ENCODE assay signal across 17 mouse cellular contexts in the genomic region with DNA sequence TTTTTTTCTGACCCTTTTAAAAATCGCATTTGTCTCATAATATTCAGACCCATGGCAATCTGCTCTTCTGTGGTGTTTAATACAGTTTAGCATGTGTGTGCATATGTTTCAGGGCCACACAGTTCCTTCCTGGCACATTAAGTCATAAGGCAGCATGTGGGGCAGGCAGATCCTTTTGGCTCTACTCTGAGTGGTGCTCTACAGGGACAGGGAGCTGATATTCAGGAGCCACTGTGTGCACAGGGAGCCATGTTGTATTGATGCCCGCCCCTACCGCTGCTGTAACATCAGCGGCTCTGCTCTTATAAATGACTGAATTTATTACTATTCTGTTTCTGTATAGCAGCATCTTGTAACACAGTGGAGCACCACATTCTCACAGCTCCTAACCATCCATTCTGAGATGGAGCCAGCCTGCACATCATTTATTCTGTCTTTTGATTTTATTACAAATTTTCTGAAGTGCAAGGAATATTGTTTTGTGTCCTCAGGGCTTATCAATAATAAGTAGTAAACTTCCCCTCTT.
DNase-seq lines count a peak whose midpoint lies in the region; ATAC-seq lines count a peak whose summit lies in the region.
"Had no signal": no experiment of that assay in that cellular context is flagged by ENCODE, and none has a peak within 500 bp of the region (broad histone marks: within the 10 kb centered on the region; RNA-seq: fewer than 3 reads in every experiment).

No protein-coding gene starts in this region.

- 88% methylated on average over 4 of the region's 4 CpGs for WGBS in forebrain, embryonic 14.5 days
- 84% methylated on average over 4 of the region's 4 CpGs for WGBS in forebrain, embryonic 15.5 days
- WGBS in midbrain, embryonic 15.5 days, result 87% methylated on average over 4 of the region's 4 CpGs
- WGBS in midbrain, embryonic 10.5 days, result 99% methylated on average over 4 of the region's 4 CpGs

- H3K4me3 ChIP-seq in forebrain, embryonic 14.5 days (ENCODE audit: low read depth, low read length), result no peak overlapping the region
- no peak overlapping the region for H3K4me3 ChIP-seq in forebrain, embryonic 15.5 days
- H3K4me3 ChIP-seq in midbrain, embryonic 15.5 days, result no peak overlapping the region
- no peak overlapping the region for H3K4me3 ChIP-seq in midbrain, embryonic 10.5 days
- H3K4me3 ChIP-seq: heart, embryonic 15.5 days; layer of hippocampus, adult 2 months; liver, embryonic 12.5 days had no signal

- no peaks in the 10 kb centered on the region for H3K9me3 ChIP-seq in forebrain, embryonic 14.5 days (replicated peaks; ENCODE audit: control insufficient read depth, low read length)
- no peaks in the 10 kb centered on the region for H3K9me3 ChIP-seq in forebrain, embryonic 15.5 days
- H3K9me3 ChIP-seq in midbrain, embryonic 15.5 days, result no peaks in the 10 kb centered on the region
- no peaks in the 10 kb centered on the region for H3K9me3 ChIP-seq in midbrain, embryonic 10.5 days (replicated peaks)
- H3K9me3 ChIP-seq: heart, embryonic 15.5 days; liver, embryonic 12.5 days had no signal

- DNase-seq in forebrain, embryonic 14.5 days (ENCODE audit: low spot score), result peak; percentile 8
- no peak for DNase-seq in midbrain, embryonic 10.5 days (ENCODE audit: low spot score)
- DNase-seq in cerebellum, postnatal 14 days, result peak; percentile 42 to 58
- no peak for DNase-seq in gastrocnemius, postnatal 10 days
- DNase-seq in right cerebral cortex, postnatal 4 days, result no peak
- DNase-seq: adrenal gland, adult 8-10 months; B cell, adult 2 months; heart, adult 18-20 months; lung, postnatal 4 days had no signal

- no peaks in the 10 kb centered on the region for H3K27me3 ChIP-seq in forebrain, embryonic 14.5 days (replicated peaks; ENCODE audit: control insufficient read depth, insufficient read depth, low read length)
- H3K27me3 ChIP-seq in forebrain, embryonic 15.5 days, result no peaks in the 10 kb centered on the region
- no peaks in the 10 kb centered on the region for H3K27me3 ChIP-seq in midbrain, embryonic 15.5 days (replicated peaks)
- H3K27me3 ChIP-seq in midbrain, embryonic 10.5 days (ENCODE audit: low read depth, poor library complexity, severe bottlenecking), result no peaks in the 10 kb centered on the region
- H3K27me3 ChIP-seq: heart, embryonic 15.5 days; liver, embryonic 12.5 days had no signal

- no peaks in the 10 kb centered on the region for H3K36me3 ChIP-seq in forebrain, embryonic 14.5 days (ENCODE audit: control insufficient read depth, insufficient read depth, low read length)
- no peaks in the 10 kb centered on the region for H3K36me3 ChIP-seq in forebrain, embryonic 15.5 days
- H3K36me3 ChIP-seq in midbrain, embryonic 15.5 days (replicated peaks), result no peaks in the 10 kb centered on the region
- H3K36me3 ChIP-seq in midbrain, embryonic 10.5 days, result no peaks in the 10 kb centered on the region
- H3K36me3 ChIP-seq: heart, embryonic 15.5 days had no signal

- H3K4me2 ChIP-seq in forebrain, embryonic 14.5 days (ENCODE audit: low read length), result no peak overlapping the region
- H3K4me2 ChIP-seq in forebrain, embryonic 15.5 days (replicated peaks), result no peak overlapping the region
- H3K4me2 ChIP-seq in midbrain, embryonic 15.5 days, result no peak overlapping the region
- H3K4me2 ChIP-seq: heart, embryonic 15.5 days; liver, embryonic 12.5 days; lung, embryonic 14.5 days had no signal

- no peak for ATAC-seq in forebrain, embryonic 14.5 days
- no peak for ATAC-seq in forebrain, embryonic 15.5 days (replicated peaks)
- ATAC-seq in midbrain, embryonic 15.5 days (replicated peaks), result peak; percentile 66
- ATAC-seq: intestine, postnatal 0 days; liver, embryonic 12.5 days had no signal

- no peak overlapping the region for H3K9ac ChIP-seq in forebrain, embryonic 14.5 days (ENCODE audit: low read length)
- no peak overlapping the region for H3K9ac ChIP-seq in forebrain, embryonic 15.5 days (replicated peaks)
- no peak overlapping the region for H3K9ac ChIP-seq in midbrain, embryonic 15.5 days
- H3K9ac ChIP-seq: heart, embryonic 15.5 days; liver, embryonic 12.5 days; lung, embryonic 14.5 days had no signal

- no peak overlapping the region for H3K27ac ChIP-seq in forebrain, embryonic 14.5 days (ENCODE audit: low read depth, low read length)
- H3K27ac ChIP-seq in forebrain, embryonic 15.5 days (replicated peaks), result no peak overlapping the region
- no peak overlapping the region for H3K27ac ChIP-seq in midbrain, embryonic 15.5 days
- no peak overlapping the region for H3K27ac ChIP-seq in midbrain, embryonic 10.5 days (replicated peaks)
- H3K27ac ChIP-seq: heart, embryonic 15.5 days; kidney, postnatal 0 days; layer of hippocampus, adult 2 months; liver, embryonic 12.5 days had no signal

- no peaks in the 10 kb centered on the region for H3K4me1 ChIP-seq in forebrain, embryonic 14.5 days (ENCODE audit: control insufficient read depth, insufficient read depth, low read length)
- H3K4me1 ChIP-seq in forebrain, embryonic 15.5 days, result 0 out of 2 replicates have a peak, but pooled peaks cover 3% of the 10 kb centered on the region
- H3K4me1 ChIP-seq in midbrain, embryonic 15.5 days, result peaks cover 6% of the 10 kb centered on the region; the same call in 1 of the 2 replicates
- no peaks in the 10 kb centered on the region for H3K4me1 ChIP-seq in midbrain, embryonic 10.5 days
- H3K4me1 ChIP-seq: liver, embryonic 12.5 days had no signal

Comparison
In these comparisons a context has a peak if more than half of its experiments do, and no peak if none do; other contexts are left out.
1. DNase-seq: peak in forebrain, embryonic 14.5 days (single experiment) and cerebellum, postnatal 14 days (2 of 2); none in midbrain, embryonic 10.5 days (single experiment), gastrocnemius, postnatal 10 days (single experiment) and right cerebral cortex, postnatal 4 days (single experiment).